Mouse (Mus musculus) stomach, postnatal 0 days (tissue): ENCODE data around the gene Wdfy1.

Experiments
- CTCF ChIP-seq: IDR thresholded peaks from 2 replicates; pipeline ENCODE4 v1.5.1; 2016; ENCODE audit warnings: antibody characterized with exemption, low read depth, mild to moderate bottlenecking, moderate library complexity
- EP300 ChIP-seq: optimal IDR thresholded peaks from 2 replicates; pipeline ENCODE3; 2016; ENCODE audit warnings: antibody characterized with exemption

DNA sequence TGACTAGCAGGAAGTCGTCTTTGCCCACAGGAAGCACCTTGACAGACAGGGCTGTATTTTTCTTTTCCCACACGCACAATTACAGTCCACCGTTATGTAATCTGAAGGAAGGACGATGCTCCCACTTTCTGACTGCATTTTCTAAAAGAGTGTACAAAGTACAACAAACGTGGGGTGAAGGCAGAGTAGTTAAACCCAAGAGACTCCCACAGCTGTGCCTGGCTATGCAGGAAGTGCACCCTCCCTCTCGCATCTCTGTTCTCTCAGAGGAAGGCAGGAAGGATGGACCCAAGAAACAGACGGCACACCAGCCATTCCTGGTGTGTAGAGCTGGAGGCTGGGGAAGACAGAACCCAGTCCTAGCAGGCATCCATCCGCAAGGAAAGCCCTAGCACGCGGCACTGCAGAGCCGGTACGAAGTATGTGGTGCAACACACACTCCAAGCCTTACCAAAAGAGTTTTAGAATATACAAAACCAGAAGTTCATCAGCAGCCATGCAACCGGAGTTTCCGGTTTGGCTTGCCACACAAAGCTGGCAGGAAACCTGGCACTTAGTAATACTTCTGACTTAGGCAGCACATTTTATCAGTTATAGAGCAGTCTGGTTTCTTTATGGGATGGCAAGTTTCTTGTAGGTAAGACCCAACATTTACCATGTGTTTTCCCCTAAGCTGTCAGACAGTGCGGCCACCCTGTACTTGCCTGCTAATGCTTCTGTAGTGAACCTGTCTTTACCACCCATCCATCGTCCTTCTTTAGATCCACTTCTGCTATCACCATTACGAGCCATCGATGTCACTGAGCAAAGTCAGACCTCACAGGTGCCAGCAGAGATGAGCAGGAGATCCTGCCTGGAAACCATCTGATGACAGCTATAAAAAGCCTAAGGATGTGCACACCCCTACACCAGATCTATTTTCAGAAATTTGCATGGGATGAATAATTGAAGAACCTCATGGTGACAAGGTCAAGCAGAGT, 64.5 kb downstream of the Wdfy1 start:
- TF ChIP-seq CTCF (no peak), EP300 (no peak)
